Mouse (Mus musculus): Measurements from ENCODE around the gene Gpm6a.

GRCm38 (mm10) chr8:54975927-54976326 lies 21.3 kb downstream of the Gpm6a start:
- TF ChIP-seq CTCF (conservative IDR thresholded peaks at IDR 0.05; ENCODE audit: insufficient read depth, insufficient read length, low read depth, low read length) (no peak), POLR2A (IDR thresholded peaks at IDR 0.05; ENCODE audit: low read depth, low read length) (no peak)
